Mouse (Mus musculus): ENCODE results near the gene Lgals1. TPM values are rescaled to one million over a fixed set of nuclear protein-coding genes. Genes with fewer than 3 reads are reported as not detected.

The Lgals1 gene
- polyA plus RNA-seq (2017; shearing (Covaris generic)) = 102 TPM

GRCm38 (mm10) chr15:78926021-78926919 lies at the start of gene Lgals1:
TSS of gene Lgals1 (plus strand) at chr15:78926725.

GRCm38 (mm10) chr15:78876991-78877809 lies 49.3 kb upstream of the Lgals1 start, which contains the start of gene Gga1:
TSS of gene Gga1 (plus strand) at chr15:78877190.

GRCm38 (mm10) chr15:78899409-78899739 lies 27.2 kb upstream of the Lgals1 start, which contains the start of gene Gm49510:
TSS of gene Gm49510 (plus strand) at chr15:78899667.

GRCm38 (mm10) chr15:78899740-78900584 lies 26.6 kb upstream of the Lgals1 start, which contains the start of gene Sh3bp1:
TSS of gene Sh3bp1 (plus strand) at chr15:78899768.

GRCm38 (mm10) chr15:78913632-78914090 lies 12.9 kb upstream of the Lgals1 start, which contains the start of gene Pdxp:
TSS of gene Pdxp (plus strand) at chr15:78913919.

GRCm38 (mm10) chr15:78934784-78935320 lies 8.3 kb downstream of the Lgals1 start, which contains the start of gene Nol12:
TSS of gene Nol12 (plus strand) at chr15:78934933.

GRCm38 (mm10) chr15:78947657-78948056 lies 21.1 kb downstream of the Lgals1 start, which contains the start of gene Triobp:
TSS of gene Triobp (plus strand) at chr15:78947724.

Other genes starting within 250 kb of the Lgals1 start
- not detected for gene Elfn2, start 208.0 kb upstream of the Lgals1 start, polyA plus RNA-seq (2017; shearing (Covaris generic))
- gene Mfng, start 153.2 kb upstream of the Lgals1 start, polyA plus RNA-seq (2017; shearing (Covaris generic)) = 120 TPM
- gene Card10, start 123.7 kb upstream of the Lgals1 start, polyA plus RNA-seq (2017; shearing (Covaris generic)) = 0.26 TPM
- 0.14 TPM for gene Cdc42ep1, start 84.1 kb upstream of the Lgals1 start, polyA plus RNA-seq (2017; shearing (Covaris generic))
- gene Lgals2, start 71.2 kb upstream of the Lgals1 start, polyA plus RNA-seq (2017; shearing (Covaris generic)) = not detected
- 76.2 TPM for gene Gga1, start 49.5 kb upstream of the Lgals1 start, polyA plus RNA-seq (2017; shearing (Covaris generic))
- gene Gm49510, start 27.1 kb upstream of the Lgals1 start, polyA plus RNA-seq (2017; shearing (Covaris generic)) = 1.9 TPM
- 194 TPM for gene Sh3bp1, start 27.0 kb upstream of the Lgals1 start, polyA plus RNA-seq (2017; shearing (Covaris generic))
- gene Pdxp, start 12.8 kb upstream of the Lgals1 start, polyA plus RNA-seq (2017; shearing (Covaris generic)) = 10.2 TPM
- gene Nol12, start 8.2 kb downstream of the Lgals1 start, polyA plus RNA-seq (2017; shearing (Covaris generic)) = 31.9 TPM
- gene Triobp, start 21.0 kb downstream of the Lgals1 start, polyA plus RNA-seq (2017; shearing (Covaris generic)) = 51.9 TPM
- 11.4 TPM for gene H1f0, start 101.7 kb downstream of the Lgals1 start, polyA plus RNA-seq (2017; shearing (Covaris generic))
- gene Galr3, start 115.2 kb downstream of the Lgals1 start, polyA plus RNA-seq (2017; shearing (Covaris generic)) = not detected
- 51.8 TPM for gene Ankrd54, start 136.2 kb downstream of the Lgals1 start, polyA plus RNA-seq (2017; shearing (Covaris generic))
- 113 TPM for gene Eif3l, start 148.5 kb downstream of the Lgals1 start, polyA plus RNA-seq (2017; shearing (Covaris generic))
- 46.2 TPM for gene Micall1, start 182.2 kb downstream of the Lgals1 start, polyA plus RNA-seq (2017; shearing (Covaris generic))
- gene Polr2f, start 214.3 kb downstream of the Lgals1 start, polyA plus RNA-seq (2017; shearing (Covaris generic)) = 84.0 TPM
- gene 1700088E04Rik, start 214.5 kb downstream of the Lgals1 start, polyA plus RNA-seq (2017; shearing (Covaris generic)) = 1.6 TPM
- gene Sox10, start 238.5 kb downstream of the Lgals1 start, polyA plus RNA-seq (2017; shearing (Covaris generic)) = not detected